Mouse (Mus musculus) ES-E14 (cell line): ENCODE measurements around the gene Hpd. TPM values are rescaled to one million over a fixed set of nuclear protein-coding genes. Genes with fewer than 3 reads are reported as not detected.
"Not testable (repeated sequence)": the region's sequence is repeated elsewhere in the genome, so short reads cannot be mapped to it uniquely, and the experiment has no call there.

Experiments
- DNase-seq: peaks from one replicate; pipeline ENCODE4 v3.0.0-alpha.2; 2013; ENCODE audit warnings: low read depth, low spot score
- H3K27ac ChIP-seq: 2 replicates; pipeline ENCODE4 v1.5.1; 2012; ENCODE audit warnings: low read depth, mild to moderate bottlenecking, low read length, moderate library complexity, mixed read lengths; ENCODE audit not compliant: poor library complexity, insufficient read depth, severe bottlenecking
- H3K36me3 ChIP-seq: 2 replicates; pipeline ENCODE4 v1.6.1; 2012; ENCODE audit warnings: mild to moderate bottlenecking, low read length, moderate library complexity, mixed read lengths; ENCODE audit not compliant: control insufficient read depth, poor library complexity, insufficient read depth, severe bottlenecking
- H3K4me1 ChIP-seq, 2 experiments: fragments of 150-350 bp in 1 of 2; sonication (generic) in 1 of 2; 2 replicates each; pipeline ENCODE4 v1.6.1; 2012; ENCODE audit warnings: low read length in 2 of 2, mild to moderate bottlenecking in 1 of 2, mixed read lengths in 1 of 2; ENCODE audit not compliant: control insufficient read depth in 2 of 2, insufficient read depth in 2 of 2, poor library complexity in 1 of 2
- H3K4me3 ChIP-seq, 2 experiments: fragments of 150-350 bp in 1 of 2; sonication (generic) in 1 of 2; 2 replicates each; pipeline ENCODE4 v1.5.1; 2012; ENCODE audit warnings: low read length in 2 of 2, low read depth in 1 of 2, mild to moderate bottlenecking in 1 of 2, mixed read lengths in 1 of 2; ENCODE audit not compliant: insufficient read depth in 1 of 2, poor library complexity in 1 of 2, severe bottlenecking in 1 of 2
- H3K9ac ChIP-seq: 2 replicates; pipeline ENCODE4 v1.6.1; 2012; ENCODE audit warnings: low read depth, mild to moderate bottlenecking, low read length, mixed read lengths; ENCODE audit not compliant: poor library complexity, insufficient read depth, severe bottlenecking
- H3K9me3 ChIP-seq: fragments of 150-350 bp; sonication (generic); 2 replicates; pipeline ENCODE4 v1.6.1; 2012; ENCODE audit warnings: low read depth, mild to moderate bottlenecking, low read length; ENCODE audit not compliant: control insufficient read depth, insufficient read depth
- CHD2 ChIP-seq: IDR thresholded peaks from 2 replicates; pipeline ENCODE4 v1.6.1; 2014; ENCODE audit warnings: mild to moderate bottlenecking, low read depth, low read length, inconsistent platforms
- HCFC1 ChIP-seq: IDR thresholded peaks from 2 replicates; pipeline ENCODE4 v1.6.1; 2012; ENCODE audit warnings: low read length, inconsistent platforms, borderline replicate concordance; ENCODE audit not compliant: insufficient read depth
- MAFK ChIP-seq: IDR thresholded peaks from 2 replicates; pipeline ENCODE4 v1.6.1; 2014; ENCODE audit warnings: mild to moderate bottlenecking, low read depth, low read length, inconsistent platforms; ENCODE audit not compliant: insufficient read depth
- ZC3H11A ChIP-seq: IDR thresholded peaks from 2 replicates; pipeline ENCODE4 v1.6.1; 2012; ENCODE audit warnings: low read depth, mild to moderate bottlenecking, inconsistent platforms, low read length, borderline replicate concordance
- ZNF384 ChIP-seq: IDR thresholded peaks from 2 replicates; pipeline ENCODE4 v1.6.1; 2012; ENCODE audit warnings: low read depth, low read length, inconsistent platforms
- in situ Hi-C, 2 experiments: fragments of 600-800 bp; cut with MboI; formaldehyde crosslinking; loops; one replicate each; pipeline ENCODE4 v1.15.1; 2025; ENCODE audit warnings: low sequenced_read_pairs in 2 of 2, inconsistent platforms in 1 of 2; ENCODE audit not compliant: unreplicated experiment in 2 of 2
- total RNA-seq: library from RNA; depleted of rRNA; stranded (reverse); fragments of 300-350 nt; gene quantifications from 2 replicates; pipeline ENCODE4 v1.2.3, GENCODE M21; 2012

The Hpd gene
- total RNA-seq, 1 experiment, result not detected

DNA sequence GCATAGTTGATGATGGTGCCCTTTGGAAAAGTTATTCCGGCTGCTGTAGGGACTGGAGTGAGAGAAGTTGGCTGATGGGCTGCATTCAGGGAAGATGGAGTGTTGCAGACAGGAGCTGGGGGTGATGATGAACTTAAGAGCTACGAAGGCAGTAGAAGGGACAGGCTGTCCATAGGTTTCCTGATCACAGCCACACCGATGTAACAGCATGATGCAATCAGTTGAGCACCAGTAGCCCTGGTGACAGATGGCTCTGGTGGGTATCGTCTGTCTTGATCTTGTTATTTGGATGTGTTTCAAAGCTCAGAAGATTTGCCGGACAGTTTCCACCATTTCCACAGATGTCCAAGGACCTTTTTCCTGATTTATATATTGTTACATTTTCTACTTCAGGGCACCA is 19.5 kb upstream of the Hpd start:
- TF ChIP-seq HCFC1, result no peak
- in situ Hi-C loops, result no loop called here
- H3K9me3 ChIP-seq, result no peaks in the 10 kb centered on the region
- no peaks in the 10 kb centered on the region for H3K4me1 ChIP-seq
- H3K9ac ChIP-seq, result no peak overlapping the region
- no peak overlapping the region for H3K4me3 ChIP-seq
- no peak for DNase-seq
- no peaks in the 10 kb centered on the region for H3K36me3 ChIP-seq
- no peak overlapping the region for H3K27ac ChIP-seq

- Histone ChIP-seq H3K4me1 (no peaks in the 10 kb centered on the region), H3K27ac (no peak overlapping the region), H3K36me3 (no peaks in the 10 kb centered on the region), H3K9ac (no peak overlapping the region), H3K4me3 (no peak overlapping the region), H3K9me3 (no peaks in the 10 kb centered on the region)
- in situ Hi-C loops, result no loop called here
- no peak for DNase-seq
- TF ChIP-seq CHD2, result no peak
- TF ChIP-seq ZNF384, result no peak
- no peak for TF ChIP-seq MAFK
- TF ChIP-seq ZC3H11A, result no peak
- no peak for TF ChIP-seq HCFC1
These were observed 19.0 kb upstream of the Hpd start for GRCm38 (mm10) chr5:123201523-123201892.

DNA sequence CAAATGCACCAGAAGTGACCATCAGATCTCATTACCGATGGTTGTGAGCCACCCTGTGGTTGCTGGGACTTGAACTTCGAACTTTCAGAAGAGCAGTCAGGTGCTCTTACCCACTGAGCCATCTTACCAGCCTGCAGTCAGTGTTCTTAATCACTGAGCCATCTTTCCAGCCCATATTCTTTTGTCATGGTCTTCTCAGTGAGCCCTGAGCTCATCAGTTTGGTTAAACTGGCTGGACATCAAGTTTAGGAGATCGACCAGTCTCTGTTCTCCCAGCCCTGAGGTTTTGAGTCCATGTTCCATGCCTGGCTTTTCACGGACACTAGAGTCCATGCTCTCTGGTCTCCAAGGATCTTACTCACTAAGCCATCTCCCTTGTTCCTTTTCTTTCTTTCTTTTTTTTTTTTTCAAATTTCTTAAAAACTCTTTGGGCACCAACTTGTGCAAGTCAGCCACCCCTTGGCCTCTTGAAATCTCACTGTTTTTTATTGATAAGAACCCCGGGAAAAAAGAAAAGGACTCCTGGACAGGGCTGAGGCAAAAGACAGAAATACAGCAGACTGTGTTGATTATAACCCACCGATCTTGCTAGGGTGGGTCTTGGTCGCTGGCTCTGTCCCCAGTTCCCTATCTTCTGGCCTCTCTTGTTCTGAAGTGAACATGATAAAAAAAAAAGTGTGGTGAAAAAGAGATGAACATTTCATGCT is 18.4 kb upstream of the Hpd start:
- H3K4me1 ChIP-seq, in situ Hi-C loops, DNase-seq: not testable (repeated sequence)

GRCm38 (mm10) chr5:123198523-123198922 is 16.0 kb upstream of the Hpd start:
- Histone ChIP-seq H3K4me1 (no peaks in the 10 kb centered on the region), H3K9ac (no peak overlapping the region), H3K9me3 (no peaks in the 10 kb centered on the region), H3K4me3 (no peak overlapping the region), H3K27ac (no peak overlapping the region), H3K36me3 (no peaks in the 10 kb centered on the region)
- TF ChIP-seq CHD2 (no peak), MAFK (no peak), HCFC1 (no peak), ZNF384 (no peak), ZC3H11A (no peak)
- in situ Hi-C loops, result no loop called here
- no peak for DNase-seq

More for the DNA sequence above, 18.4 kb upstream of the Hpd start:
- H3K9me3 ChIP-seq, H3K27ac ChIP-seq, H3K9ac ChIP-seq, H3K36me3 ChIP-seq, H3K4me3 ChIP-seq: not testable (repeated sequence)

- in situ Hi-C loops, result no loop called here
- TF ChIP-seq HCFC1, result no peak
- TF ChIP-seq CHD2, result no peak
- TF ChIP-seq ZC3H11A, result no peak
- TF ChIP-seq MAFK, result no peak
- Histone ChIP-seq H3K4me1 (no peaks in the 10 kb centered on the region), H3K36me3 (no peaks in the 10 kb centered on the region), H3K27ac (no peak overlapping the region), H3K9ac (no peak overlapping the region), H3K4me3 (no peak overlapping the region), H3K9me3 (no peaks in the 10 kb centered on the region)
- DNase-seq, result no peak
These were observed 14.2 kb upstream of the Hpd start for GRCm38 (mm10) chr5:123196746-123197145.
